Mouse (Mus musculus) left cerebral cortex, postnatal 4 days (tissue): Measurements from ENCODE around the gene Uso1. TPM values are rescaled to one million over a fixed set of nuclear protein-coding genes. Genes with fewer than 3 reads are reported as not detected.

Experiments
- DNase-seq: peaks from one replicate; pipeline ENCODE4 v3.0.0-alpha.2; 2022
- intact Hi-C: fragments of 180-260 bp; cut with DNase I; formaldehyde crosslinking; loops from one replicate; pipeline ENCODE4 v1.15.1; 2025
- total RNA-seq, 2 experiments: library from RNA; stranded (reverse); gene quantifications; 2 replicates each; pipeline ENCODE4 v1.2.3; 2021

Gene Uso1
- total RNA-seq, 2 experiments from 2014 or later: 62.2 to 65.0 TPM

DNA sequence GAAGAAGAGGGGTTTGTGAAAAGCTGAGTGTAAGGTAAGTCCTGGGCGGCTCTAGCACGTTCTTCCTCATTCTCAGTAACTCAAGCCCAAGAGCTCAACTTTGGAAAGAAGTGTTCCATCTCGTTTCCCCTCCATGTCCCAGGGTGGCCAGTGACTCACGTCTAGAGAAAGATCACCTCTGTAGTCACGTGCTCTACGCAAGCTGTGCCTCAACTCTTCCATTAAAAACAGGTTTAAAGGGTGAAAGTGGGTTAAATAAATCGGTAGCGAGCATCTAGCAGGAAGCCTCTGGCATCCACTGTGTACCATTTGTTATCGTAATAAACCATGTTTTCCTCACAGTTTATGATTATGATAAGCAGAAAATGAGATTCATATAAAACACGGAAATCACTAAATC lies 94.1 kb downstream of the Uso1 start:
- no peak for DNase-seq
- intact Hi-C loops: no loop called here

DNA sequence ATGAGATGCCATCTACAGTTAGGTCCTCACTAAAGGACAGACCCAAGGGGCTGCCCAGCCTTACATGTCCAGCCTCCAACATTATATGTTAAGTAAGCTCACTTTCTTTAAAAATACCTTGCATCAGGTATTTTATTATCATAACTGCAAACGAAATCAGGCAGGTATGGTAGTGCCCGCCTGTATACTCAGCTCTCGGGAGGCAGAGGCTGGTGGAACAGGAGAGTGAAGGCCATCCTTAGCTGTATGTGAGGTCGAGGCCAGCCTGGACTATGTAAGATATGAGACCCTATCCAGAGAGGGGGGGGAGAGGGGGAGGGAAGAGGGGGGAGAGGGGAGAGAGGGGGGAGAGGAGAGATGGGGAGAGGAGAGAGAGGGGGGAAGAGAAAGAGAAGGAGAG lies 95.6 kb downstream of the Uso1 start:
- intact Hi-C loops: no loop called here
- DNase-seq: no peak

DNA sequence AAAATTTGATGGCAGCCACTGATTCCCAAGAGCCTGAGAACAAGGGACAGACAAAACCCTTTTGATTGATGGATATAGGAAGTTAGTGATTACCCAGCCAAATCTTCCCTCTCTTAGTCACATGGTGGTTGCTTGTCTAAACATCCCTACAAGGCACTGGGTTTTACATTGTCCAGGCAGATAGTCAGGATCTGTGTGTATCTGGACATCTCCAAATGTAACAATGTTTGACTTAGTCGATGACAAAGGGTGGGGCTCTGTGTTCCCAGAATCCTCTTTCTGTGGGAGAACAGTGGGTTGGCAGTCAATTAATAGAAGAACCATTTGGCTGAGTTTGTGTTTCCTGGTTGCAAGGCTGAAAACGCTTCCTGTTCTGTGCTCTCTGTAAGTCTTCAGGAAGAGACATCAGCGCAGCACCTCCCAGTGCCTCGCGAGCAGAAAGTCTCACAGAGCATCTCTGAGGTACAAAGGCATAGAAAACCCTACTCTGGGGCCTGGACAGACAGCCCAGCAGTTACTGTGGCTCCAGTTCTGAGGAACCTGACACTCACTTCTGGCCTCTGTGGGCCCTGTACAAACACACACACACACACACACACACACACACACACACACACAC lies 97.3 kb downstream of the Uso1 start:
- no peak for DNase-seq
- intact Hi-C loops: no loop called here

DNA sequence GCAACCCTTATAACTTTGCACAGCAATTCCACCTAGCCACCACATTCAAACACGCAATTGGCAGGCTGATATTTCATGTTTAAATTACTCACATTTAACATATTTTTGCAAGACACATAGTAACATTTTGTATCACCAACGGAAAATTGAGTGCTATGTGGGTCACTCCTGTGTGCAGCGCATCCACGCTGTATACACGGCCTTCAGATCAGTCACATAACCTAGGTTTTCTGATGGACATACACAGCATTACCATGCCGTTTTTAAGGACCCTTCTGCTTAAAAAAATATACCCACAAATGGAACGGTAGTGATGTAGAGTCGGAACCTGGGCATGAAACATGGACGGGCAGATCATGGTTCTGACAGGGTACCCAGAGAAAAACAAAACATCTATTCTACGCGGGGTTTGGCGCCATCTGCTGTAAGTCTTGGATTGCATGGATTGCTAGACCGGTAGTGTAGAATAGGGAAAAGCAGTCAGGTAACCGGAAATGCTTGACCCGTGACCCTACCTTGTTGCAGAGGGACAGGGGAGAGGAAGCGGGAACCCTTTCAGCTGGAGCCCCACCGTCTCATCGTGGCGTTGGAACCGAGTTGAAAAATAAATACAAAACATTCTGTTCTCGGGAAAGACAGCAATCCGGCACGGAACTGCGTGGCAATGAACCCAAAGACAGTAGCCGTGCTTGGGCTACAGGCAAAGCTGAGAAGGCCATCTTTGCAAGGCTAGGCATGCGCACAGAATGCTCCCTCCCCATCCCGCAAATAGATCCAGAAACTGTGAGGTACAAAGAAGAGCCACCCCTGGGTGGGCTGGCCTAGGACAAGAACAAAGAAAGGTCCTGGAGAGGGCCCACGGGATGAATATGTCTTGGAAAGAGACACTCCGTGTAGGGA lies 101.8 kb downstream of the Uso1 start:
- intact Hi-C loops: no loop called here
- DNase-seq: peak; percentile 75

DNA sequence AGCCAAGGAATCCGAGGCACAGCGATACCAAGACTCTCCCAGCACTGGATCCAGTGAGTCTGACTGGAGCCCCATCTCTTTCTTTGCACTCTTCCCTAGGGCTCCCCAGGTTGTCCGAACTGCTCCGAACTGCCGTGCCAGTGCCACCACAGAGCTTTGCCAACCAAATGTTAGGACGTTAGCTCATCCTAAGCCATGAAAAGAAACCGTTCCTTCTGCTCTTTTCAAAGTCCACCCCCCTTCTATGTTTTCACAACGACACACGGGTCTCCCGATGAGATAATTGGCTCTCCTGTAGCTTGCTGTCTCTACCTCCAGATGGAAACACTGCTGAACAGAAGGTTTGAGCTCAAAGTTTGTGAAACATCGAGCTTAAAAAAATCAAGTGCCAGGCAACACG lies 103.0 kb downstream of the Uso1 start:
- no peak for DNase-seq

DNA sequence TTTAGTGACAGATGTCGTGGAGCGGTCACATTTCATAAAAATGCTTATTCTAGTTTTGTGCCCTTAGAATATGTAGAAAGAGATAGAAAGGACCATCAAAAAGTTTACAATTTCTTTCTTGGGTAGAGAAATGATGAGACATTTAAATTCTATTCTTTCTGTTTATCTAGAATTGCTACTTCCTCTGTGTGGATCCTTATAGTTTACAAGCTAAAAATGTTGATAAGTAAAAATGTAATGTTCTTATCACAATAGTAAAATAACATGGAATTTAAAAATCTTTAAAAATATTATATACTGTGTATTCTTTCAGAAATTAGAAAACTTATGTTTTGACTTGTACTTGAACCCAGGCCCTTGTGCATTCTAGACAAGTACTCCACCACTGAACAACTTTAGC lies 107.2 kb downstream of the Uso1 start:
- intact Hi-C loops: no loop called here
- DNase-seq: no peak

More for the DNA sequence above, 103.0 kb downstream of the Uso1 start:
- intact Hi-C loops: no loop called here

DNA sequence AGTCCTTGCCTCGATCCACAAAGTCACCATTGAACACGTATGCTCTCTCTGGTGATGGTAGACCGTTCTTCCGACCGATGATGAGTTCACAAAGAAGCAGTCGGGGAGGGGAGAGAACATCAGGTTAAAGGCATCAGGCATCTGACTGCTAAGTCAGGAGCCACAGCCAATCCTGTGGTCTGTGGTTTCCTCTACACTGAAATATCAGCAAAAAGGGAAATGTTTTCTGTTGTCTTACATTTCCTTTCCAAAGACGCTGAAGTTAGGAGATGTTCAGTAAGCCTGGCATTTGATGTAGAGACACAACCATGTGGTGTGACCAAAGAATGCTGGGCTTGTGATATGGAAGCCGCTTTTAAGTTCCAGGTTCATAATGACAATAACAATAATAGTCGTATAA lies 107.7 kb downstream of the Uso1 start:
- intact Hi-C loops: no loop called here
- no peak for DNase-seq

DNA sequence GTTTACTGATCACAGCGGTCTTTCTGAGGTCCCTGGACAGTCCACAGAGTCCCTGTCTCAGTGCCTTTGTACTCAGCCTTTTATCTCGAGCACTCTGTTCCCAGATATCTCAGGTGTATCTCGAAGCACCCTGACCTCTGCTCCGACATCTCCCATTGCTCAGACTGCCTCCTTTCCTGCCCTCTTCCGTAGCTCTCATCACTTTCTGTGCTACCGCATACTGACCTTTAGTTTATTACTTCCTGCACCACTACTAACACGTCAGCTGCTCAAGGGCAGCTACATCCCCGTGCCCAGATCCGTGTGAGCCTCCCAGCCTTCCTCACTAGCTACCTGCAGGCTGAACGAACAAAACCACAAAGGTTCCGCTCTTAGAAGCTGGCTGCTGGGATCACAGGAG lies 110.9 kb downstream of the Uso1 start:
- intact Hi-C loops: no loop called here
- no peak for DNase-seq

DNA sequence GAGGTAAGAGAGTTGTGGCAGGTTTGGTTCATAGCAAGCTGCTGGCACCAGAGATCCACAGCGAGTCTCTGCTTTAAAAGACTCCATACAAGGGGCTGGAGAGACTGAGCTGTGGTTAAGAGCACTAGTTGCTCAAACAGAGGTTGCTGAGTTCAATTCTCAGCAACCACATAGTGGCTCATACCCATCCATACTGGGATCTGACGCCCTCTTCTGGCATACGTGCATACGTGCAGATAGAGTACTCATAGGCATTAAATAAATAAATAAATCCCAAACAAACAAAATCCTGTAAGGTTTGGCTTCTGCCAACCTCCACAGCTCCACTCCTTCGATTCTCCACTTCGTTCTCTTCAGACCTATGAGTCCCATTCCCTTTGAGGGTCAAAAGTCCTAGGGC lies 114.3 kb downstream of the Uso1 start:
- intact Hi-C loops: no loop called here
- DNase-seq: no peak

Other genes with a start within 250 kb of the Uso1 start
- 10 to 100 TPM; 43.8 to 47.8 TPM for gene Rchy1, start 174.9 kb upstream of the Uso1 start, total RNA-seq
- not detected for gene Odaph, start 150.5 kb upstream of the Uso1 start, total RNA-seq
- 10 to 100 TPM; 68.8 to 75.4 TPM for gene Cdkl2, start 94.1 kb upstream of the Uso1 start, total RNA-seq
- 100 to 1,000 TPM; 201 to 203 TPM for gene G3bp2, start 54.2 kb upstream of the Uso1 start, total RNA-seq
- not detected for gene U90926, start 77.5 kb downstream of the Uso1 start, total RNA-seq
- gene Ppef2, start 118.3 kb downstream of the Uso1 start, total RNA-seq: under 1 TPM in 1 of 2 experiments, not detected in 1; 0.34 TPM
- gene Naaa, start 140.2 kb downstream of the Uso1 start, total RNA-seq: 10 to 100 TPM; 11.9 to 13.9 TPM
- 10 to 100 TPM; 28.2 to 31.0 TPM for gene Sdad1, start 172.5 kb downstream of the Uso1 start, total RNA-seq
- not detected for gene Cxcl9, start 190.1 kb downstream of the Uso1 start, total RNA-seq
- gene Art3, start 193.9 kb downstream of the Uso1 start, total RNA-seq: 1 to 10 TPM; 4.1 to 5.6 TPM
- not detected for gene Cxcl10, start 211.0 kb downstream of the Uso1 start, total RNA-seq